Mouse (Mus musculus) spleen, embryonic (tissue): Measurements from ENCODE around the gene Bzw1.

Experiments
- CTCF ChIA-PET: fragments of 350-600 bp; sonication (Branson Sonifier 250); formaldehyde crosslinking; loops from one replicate; lab custom pipeline; 2022; lab: Charles Lee

Bzw1 gene

GRCm38 (mm10) chr1:58454316-58454715, 61.6 kb downstream of the Bzw1 start:
- CTCF ChIA-PET = no interaction called here
